Mouse (Mus musculus): ENCODE results near the gene Palb2. TPM values are rescaled to one million over a fixed set of nuclear protein-coding genes. Genes with fewer than 3 reads are reported as not detected.

Palb2 gene
- total and polyA plus RNA-seq, 2 experiments = 0.23 to 0.83 TPM

GRCm38 (mm10) chr7:122138190-122138589 lies 5.4 kb upstream of the Palb2 start:
- Histone ChIP-seq H3K4me1 (ENCODE audit: control insufficient read depth, insufficient read depth, low read length) (0 out of 2 replicates have a peak, but pooled peaks cover 4% of the 10 kb centered on the region), H3K9ac (ENCODE audit: low read depth, low read length) (no peak overlapping the region), H3K4me3 (ENCODE audit: insufficient read depth, low read depth, low read length) (no peak overlapping the region), H3K79me2 (ENCODE audit: control insufficient read depth, insufficient read depth, low read length) (peaks cover under 1% of the 10 kb centered on the region; the same call in 1 of the 2 replicates), H3K36me3 (ENCODE audit: control insufficient read depth, insufficient read depth, low read length) (peaks cover 60% of the 10 kb centered on the region), H3K27me3 (ENCODE audit: control insufficient read depth, insufficient read depth, low read length) (no peaks in the 10 kb centered on the region), H3K27ac (replicated peaks; ENCODE audit: insufficient read depth, low read depth, low read length) (no peak overlapping the region)
- DNase-seq (ENCODE audit: extremely low read depth, low read depth, low spot score) = peak; percentile 29
- TF ChIP-seq POLR2A (IDR thresholded peaks at IDR 0.05; ENCODE audit: extremely low read depth, insufficient read depth, low read length) (no peak), CTCF (IDR thresholded peaks at IDR 0.05; ENCODE audit: low read depth, low read length) (no peak)
- WGBS = 76% methylated on average over 5 of the region's 5 CpGs

DNA sequence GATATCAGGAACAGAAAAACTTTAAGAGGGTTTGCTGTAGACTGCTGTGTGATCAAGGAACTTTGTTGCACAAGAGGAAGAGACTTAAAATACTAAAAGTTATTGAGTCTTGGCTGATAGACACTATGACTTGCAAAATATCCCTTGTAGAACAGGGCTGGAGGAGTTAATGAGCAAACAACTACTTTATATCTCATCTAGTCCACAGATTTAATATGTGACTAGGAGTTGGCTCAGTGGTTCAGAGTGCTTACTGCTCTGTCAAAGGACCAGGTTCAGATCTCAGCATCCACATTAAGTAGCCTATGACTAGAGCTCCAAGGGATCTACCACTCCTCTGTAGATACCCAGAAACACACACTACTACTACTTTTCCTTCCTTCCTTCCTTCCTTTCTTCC lies 4.3 kb upstream of the Palb2 start:
- DNase-seq (ENCODE audit: extremely low read depth, low read depth, low spot score) = no peak

DNA sequence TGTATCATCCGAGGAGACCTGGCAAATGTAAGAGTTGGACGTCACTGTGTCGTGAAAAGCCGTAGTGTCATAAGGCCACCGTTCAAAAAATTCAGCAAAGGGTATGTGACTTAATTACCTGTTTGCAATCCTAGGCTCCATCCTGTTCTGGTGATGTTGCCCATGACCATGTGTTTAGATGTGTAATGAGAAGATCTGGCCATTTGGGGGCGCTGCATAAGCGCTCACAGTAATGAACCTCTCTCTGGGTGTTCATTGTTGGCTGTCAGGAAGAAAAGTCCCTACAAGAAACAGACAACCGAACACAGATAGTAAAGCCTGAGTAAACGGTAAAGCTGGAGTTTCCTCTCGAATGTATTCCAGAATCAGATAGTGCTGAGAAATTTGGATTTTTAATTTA lies 2.3 kb upstream of the Palb2 start:
- H3K4me3 ChIP-seq (ENCODE audit: insufficient read depth, low read depth, low read length) = no peak overlapping the region
- no peaks in the 10 kb centered on the region for H3K27me3 ChIP-seq (ENCODE audit: control insufficient read depth, insufficient read depth, low read length)
- H3K9ac ChIP-seq (ENCODE audit: low read depth, low read length) = no peak overlapping the region
- H3K4me1 ChIP-seq (ENCODE audit: control insufficient read depth, insufficient read depth, low read length) = 0 out of 2 replicates have a peak, but pooled peaks cover 4% of the 10 kb centered on the region
- H3K27ac ChIP-seq (replicated peaks; ENCODE audit: insufficient read depth, low read depth, low read length) = no peak overlapping the region
- peaks cover 3% of the 10 kb centered on the region; the same call in 1 of the 2 replicates for H3K79me2 ChIP-seq (ENCODE audit: control insufficient read depth, insufficient read depth, low read length)
- TF ChIP-seq CTCF (IDR thresholded peaks at IDR 0.05; ENCODE audit: low read depth, low read length) = no peak; the same call in 1 of the 2 replicates
- no peak for TF ChIP-seq POLR2A (IDR thresholded peaks at IDR 0.05; ENCODE audit: extremely low read depth, insufficient read depth, low read length)
- no peak for DNase-seq (ENCODE audit: extremely low read depth, low read depth, low spot score)
- WGBS = 73% methylated on average over 10 of the region's 10 CpGs
- peaks cover 39% of the 10 kb centered on the region for H3K36me3 ChIP-seq (ENCODE audit: control insufficient read depth, insufficient read depth, low read length)

More for the DNA sequence above, 4.3 kb upstream of the Palb2 start:
- Histone ChIP-seq H3K27ac (replicated peaks; ENCODE audit: insufficient read depth, low read depth, low read length) (no peak overlapping the region), H3K4me3 (ENCODE audit: insufficient read depth, low read depth, low read length) (no peak overlapping the region), H3K27me3 (ENCODE audit: control insufficient read depth, insufficient read depth, low read length) (no peaks in the 10 kb centered on the region), H3K36me3 (ENCODE audit: control insufficient read depth, insufficient read depth, low read length) (peaks cover 54% of the 10 kb centered on the region), H3K4me1 (ENCODE audit: control insufficient read depth, insufficient read depth, low read length) (0 out of 2 replicates have a peak, but pooled peaks cover 4% of the 10 kb centered on the region), H3K79me2 (ENCODE audit: control insufficient read depth, insufficient read depth, low read length) (peaks cover 3% of the 10 kb centered on the region; the same call in 1 of the 2 replicates), H3K9ac (ENCODE audit: low read depth, low read length) (no peak overlapping the region)
- TF ChIP-seq CTCF (IDR thresholded peaks at IDR 0.05; ENCODE audit: low read depth, low read length) = no peak
- TF ChIP-seq POLR2A (IDR thresholded peaks at IDR 0.05; ENCODE audit: extremely low read depth, insufficient read depth, low read length) = no peak

GRCm38 (mm10) chr7:122133338-122133625 lies 497 bp upstream of the Palb2 start:
- Histone ChIP-seq H3K27ac (replicated peaks; ENCODE audit: insufficient read depth, low read depth, low read length) (peak overlapping the region; percentile 30; the same call in 1 of the 2 replicates), H3K4me1 (ENCODE audit: control insufficient read depth, insufficient read depth, low read length) (0 out of 2 replicates have a peak, but pooled peaks cover 4% of the 10 kb centered on the region), H3K4me3 (ENCODE audit: insufficient read depth, low read depth, low read length) (peak overlapping the region; percentile 84), H3K79me2 (ENCODE audit: control insufficient read depth, insufficient read depth, low read length) (peaks cover 3% of the 10 kb centered on the region; the same call in 1 of the 2 replicates), H3K27me3 (ENCODE audit: control insufficient read depth, insufficient read depth, low read length) (no peaks in the 10 kb centered on the region), H3K36me3 (ENCODE audit: control insufficient read depth, insufficient read depth, low read length) (peaks cover 24% of the 10 kb centered on the region), H3K9ac (ENCODE audit: low read depth, low read length) (peak overlapping the region; percentile 89)
- TF ChIP-seq POLR2A (IDR thresholded peaks at IDR 0.05; ENCODE audit: extremely low read depth, insufficient read depth, low read length) (no peak), CTCF (IDR thresholded peaks at IDR 0.05; ENCODE audit: low read depth, low read length) (no peak)
- DNase-seq (ENCODE audit: extremely low read depth, low read depth, low spot score) = no peak
- 13% methylated on average over 8 of the region's 8 CpGs for WGBS

- Histone ChIP-seq H3K36me3 (ENCODE audit: control insufficient read depth, insufficient read depth, low read length) (peaks cover 12% of the 10 kb centered on the region; the same call in 1 of the 2 replicates), H3K27ac (replicated peaks; ENCODE audit: insufficient read depth, low read depth, low read length) (no peak overlapping the region), H3K4me1 (ENCODE audit: control insufficient read depth, insufficient read depth, low read length) (0 out of 2 replicates have a peak, but pooled peaks cover 4% of the 10 kb centered on the region), H3K9ac (ENCODE audit: low read depth, low read length) (no peak overlapping the region), H3K27me3 (ENCODE audit: control insufficient read depth, insufficient read depth, low read length) (no peaks in the 10 kb centered on the region), H3K79me2 (ENCODE audit: control insufficient read depth, insufficient read depth, low read length) (peaks cover 3% of the 10 kb centered on the region; the same call in 1 of the 2 replicates), H3K4me3 (ENCODE audit: insufficient read depth, low read depth, low read length) (no peak overlapping the region)
- no peak for DNase-seq (ENCODE audit: extremely low read depth, low read depth, low spot score)
- TF ChIP-seq POLR2A (IDR thresholded peaks at IDR 0.05; ENCODE audit: extremely low read depth, insufficient read depth, low read length) = no peak
- no peak for TF ChIP-seq CTCF (IDR thresholded peaks at IDR 0.05; ENCODE audit: low read depth, low read length)
These were observed 951 bp downstream of the Palb2 start for GRCm38 (mm10) chr7:122131834-122132233.

GRCm38 (mm10) chr7:122126946-122127345 lies 5.8 kb downstream of the Palb2 start:
- WGBS = 95% methylated on average over 11 of the region's 11 CpGs
- Histone ChIP-seq H3K27ac (replicated peaks; ENCODE audit: insufficient read depth, low read depth, low read length) (no peak overlapping the region), H3K4me1 (ENCODE audit: control insufficient read depth, insufficient read depth, low read length) (no peaks in the 10 kb centered on the region), H3K79me2 (ENCODE audit: control insufficient read depth, insufficient read depth, low read length) (no peaks in the 10 kb centered on the region), H3K27me3 (ENCODE audit: control insufficient read depth, insufficient read depth, low read length) (no peaks in the 10 kb centered on the region), H3K36me3 (ENCODE audit: control insufficient read depth, insufficient read depth, low read length) (no peaks in the 10 kb centered on the region), H3K9ac (ENCODE audit: low read depth, low read length) (no peak overlapping the region), H3K4me3 (ENCODE audit: insufficient read depth, low read depth, low read length) (no peak overlapping the region)
- TF ChIP-seq POLR2A (IDR thresholded peaks at IDR 0.05; ENCODE audit: extremely low read depth, insufficient read depth, low read length) (no peak), CTCF (IDR thresholded peaks at IDR 0.05; ENCODE audit: low read depth, low read length) (no peak)
- DNase-seq (ENCODE audit: extremely low read depth, low read depth, low spot score) = no peak
